Mouse (Mus musculus): ENCODE measurements around the gene AI413582.

AI413582 gene

GRCm38 (mm10) chr17:27565163-27565941, at the start of gene AI413582:
Gene AI413582 (minus strand): TSS chr17:27565756.
- in situ Hi-C loops (cut with MboI; ENCODE audit: low pct_unique_long_range_greater_than_20kb in 1 of 2, low sequenced_read_pairs in 2 of 2, unreplicated experiment in 1 of 2) = no loop called here

- in situ Hi-C loops (cut with MboI; ENCODE audit: low pct_unique_long_range_greater_than_20kb in 1 of 2, low sequenced_read_pairs in 2 of 2, unreplicated experiment in 1 of 2) = no loop called here
These were observed 47.5 kb upstream of the AI413582 start for GRCm38 (mm10) chr17:27613016-27613415.

GRCm38 (mm10) chr17:27611994-27612393, 46.4 kb upstream of the AI413582 start:
- in situ Hi-C loops (cut with MboI; ENCODE audit: low pct_unique_long_range_greater_than_20kb in 1 of 2, low sequenced_read_pairs in 2 of 2, unreplicated experiment in 1 of 2) = no loop called here

DNA sequence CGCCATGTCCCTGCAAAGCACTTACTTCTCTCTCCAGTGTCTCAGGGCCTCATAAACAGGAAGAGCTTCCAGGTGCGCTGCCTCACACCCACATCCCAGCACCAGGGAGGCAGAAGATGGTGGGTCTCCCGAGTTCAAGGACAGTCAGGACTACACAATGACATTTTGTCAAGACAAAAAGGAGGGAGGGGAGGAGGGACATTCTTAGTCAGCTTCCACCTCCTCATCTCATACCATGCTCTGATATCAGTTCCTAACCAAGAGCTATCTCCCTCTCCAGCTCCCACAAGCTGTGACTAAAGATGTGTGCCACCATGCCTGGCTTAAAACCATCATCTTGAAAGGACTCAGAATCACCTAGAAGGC, 45.9 kb upstream of the AI413582 start:
- in situ Hi-C loops (cut with MboI; ENCODE audit: low pct_unique_long_range_greater_than_20kb in 1 of 2, low sequenced_read_pairs in 2 of 2, unreplicated experiment in 1 of 2) = no loop called here

- in situ Hi-C loops (cut with MboI; ENCODE audit: low pct_unique_long_range_greater_than_20kb in 1 of 2, low sequenced_read_pairs in 2 of 2, unreplicated experiment in 1 of 2) = no loop called here
These were observed 45.3 kb upstream of the AI413582 start for GRCm38 (mm10) chr17:27610679-27611518.

GRCm38 (mm10) chr17:27609576-27609975, 44.0 kb upstream of the AI413582 start:
- in situ Hi-C loops (cut with MboI; ENCODE audit: low pct_unique_long_range_greater_than_20kb in 1 of 2, low sequenced_read_pairs in 2 of 2, unreplicated experiment in 1 of 2) = no loop called here

GRCm38 (mm10) chr17:27603522-27604234, 38.1 kb upstream of the AI413582 start:
- in situ Hi-C loops (cut with MboI; ENCODE audit: low pct_unique_long_range_greater_than_20kb in 1 of 2, low sequenced_read_pairs in 2 of 2, unreplicated experiment in 1 of 2) = no loop called here

- in situ Hi-C loops (cut with MboI; ENCODE audit: low pct_unique_long_range_greater_than_20kb in 1 of 2, low sequenced_read_pairs in 2 of 2, unreplicated experiment in 1 of 2) = no loop called here
These were observed 37.5 kb upstream of the AI413582 start for GRCm38 (mm10) chr17:27603036-27603435.

DNA sequence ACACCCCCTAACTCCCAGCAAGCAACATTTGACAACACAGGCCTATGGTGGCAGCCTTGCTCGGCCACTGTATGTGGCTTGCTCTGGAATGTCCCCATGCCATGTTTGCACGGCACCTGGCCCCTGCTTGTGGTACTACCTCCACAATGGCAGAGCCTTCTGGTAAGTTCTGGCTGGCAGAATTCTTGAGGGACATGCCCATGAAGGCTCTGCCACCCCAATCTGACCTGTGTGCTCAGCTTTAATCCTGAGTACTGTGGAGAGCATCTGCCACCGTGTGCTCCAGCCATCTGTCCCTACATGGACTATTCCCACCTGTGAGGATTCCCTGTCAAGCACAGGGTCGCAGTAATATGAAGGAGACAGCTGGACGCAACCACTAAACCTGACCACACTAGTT, 35.3 kb upstream of the AI413582 start:
- in situ Hi-C loops (cut with MboI; ENCODE audit: low pct_unique_long_range_greater_than_20kb in 1 of 2, low sequenced_read_pairs in 2 of 2, unreplicated experiment in 1 of 2) = no loop called here

- in situ Hi-C loops (cut with MboI; ENCODE audit: low pct_unique_long_range_greater_than_20kb in 1 of 2, low sequenced_read_pairs in 2 of 2, unreplicated experiment in 1 of 2) = no loop called here
These were observed 34.7 kb upstream of the AI413582 start for GRCm38 (mm10) chr17:27600286-27600685.

- in situ Hi-C loops (cut with MboI; ENCODE audit: low pct_unique_long_range_greater_than_20kb in 1 of 2, low sequenced_read_pairs in 2 of 2, unreplicated experiment in 1 of 2) = no loop called here
These were observed 31.0 kb upstream of the AI413582 start for GRCm38 (mm10) chr17:27596376-27597190.

GRCm38 (mm10) chr17:27595659-27596375, 30.3 kb upstream of the AI413582 start:
- in situ Hi-C loops (cut with MboI; ENCODE audit: low pct_unique_long_range_greater_than_20kb in 1 of 2, low sequenced_read_pairs in 2 of 2, unreplicated experiment in 1 of 2) = no loop called here

DNA sequence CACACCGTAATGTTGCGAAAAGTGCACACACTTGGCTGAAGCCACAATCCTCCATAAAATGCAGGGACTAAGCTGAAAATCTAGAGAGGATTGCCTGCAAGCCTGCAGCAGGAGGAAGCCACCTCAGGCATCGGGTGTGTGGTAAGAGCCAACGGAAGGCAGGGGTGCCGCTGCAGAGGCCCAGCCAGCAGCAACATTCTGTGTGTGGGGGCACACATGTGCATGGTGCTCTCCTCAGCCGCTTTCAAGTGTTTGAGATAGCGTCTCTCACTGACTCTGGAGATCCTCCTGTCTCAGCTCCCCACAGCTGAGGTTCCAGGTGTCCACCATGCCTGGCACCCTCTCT, 27.0 kb upstream of the AI413582 start:
- in situ Hi-C loops (cut with MboI; ENCODE audit: low pct_unique_long_range_greater_than_20kb in 1 of 2, low sequenced_read_pairs in 2 of 2, unreplicated experiment in 1 of 2) = no loop called here

GRCm38 (mm10) chr17:27591826-27592564, 26.4 kb upstream of the AI413582 start:
- in situ Hi-C loops (cut with MboI; ENCODE audit: low pct_unique_long_range_greater_than_20kb in 1 of 2, low sequenced_read_pairs in 2 of 2, unreplicated experiment in 1 of 2) = no loop called here

DNA sequence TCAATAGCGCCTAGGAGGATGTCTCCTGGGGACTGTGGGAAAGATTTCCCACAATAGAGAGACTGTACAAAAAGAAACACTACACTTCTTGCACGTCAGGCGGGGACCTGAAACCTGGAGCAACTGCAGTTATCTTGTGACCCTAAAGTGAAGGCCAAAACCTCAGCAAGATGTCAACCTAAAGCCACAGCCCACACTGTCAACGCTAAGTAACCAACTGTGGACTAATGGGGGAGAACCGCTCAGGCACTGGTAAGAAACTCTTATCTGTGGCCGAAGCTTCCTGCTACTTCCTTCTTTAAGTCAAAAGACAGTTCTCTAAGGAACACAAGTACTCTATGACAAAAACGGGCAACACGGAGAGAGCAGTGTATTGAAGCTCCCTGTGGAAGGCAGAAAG, 22.7 kb upstream of the AI413582 start:
- in situ Hi-C loops (cut with MboI; ENCODE audit: low pct_unique_long_range_greater_than_20kb in 1 of 2, low sequenced_read_pairs in 2 of 2, unreplicated experiment in 1 of 2) = no loop called here

DNA sequence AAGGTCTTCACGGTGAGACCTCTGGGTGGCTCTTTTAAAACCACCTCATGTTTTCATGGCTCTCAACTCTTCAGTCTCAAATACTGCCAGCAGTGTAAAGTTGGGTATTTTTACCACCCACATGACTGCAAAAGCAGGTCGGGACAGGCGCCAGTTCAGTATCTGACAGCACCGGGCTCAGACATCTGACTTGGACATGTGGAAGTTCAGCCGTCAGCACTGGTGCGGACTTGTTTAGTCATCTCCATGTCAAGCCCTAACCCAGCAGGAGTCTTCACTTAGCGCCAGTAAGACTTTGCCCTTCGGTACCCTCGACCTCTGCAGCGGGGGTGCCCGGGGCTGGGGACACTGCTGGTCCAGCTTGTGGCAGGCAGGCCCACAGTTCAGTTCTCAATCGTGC, 21.7 kb upstream of the AI413582 start:
- in situ Hi-C loops (cut with MboI; ENCODE audit: low pct_unique_long_range_greater_than_20kb in 1 of 2, low sequenced_read_pairs in 2 of 2, unreplicated experiment in 1 of 2) = no loop called here

DNA sequence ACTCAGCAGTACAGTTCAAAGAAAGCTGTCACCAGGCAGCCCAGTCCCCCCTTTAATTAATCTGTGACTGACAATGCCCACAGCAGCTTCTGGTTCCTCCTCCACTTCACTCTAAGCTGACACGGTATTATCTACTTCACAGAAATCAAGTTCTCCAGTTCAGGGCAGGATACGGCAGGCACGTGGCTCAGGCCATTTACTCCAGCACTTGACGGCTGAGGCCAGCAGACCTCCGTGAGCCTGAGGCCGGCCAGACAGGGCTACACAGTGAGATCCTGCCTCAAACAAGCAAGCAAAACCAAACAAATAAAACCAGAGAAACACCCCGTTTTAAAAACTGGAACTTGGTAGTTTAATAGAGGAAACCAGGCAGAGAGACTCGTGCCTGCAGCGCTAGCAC, 21.1 kb upstream of the AI413582 start:
- in situ Hi-C loops (cut with MboI; ENCODE audit: low pct_unique_long_range_greater_than_20kb in 1 of 2, low sequenced_read_pairs in 2 of 2, unreplicated experiment in 1 of 2) = no loop called here
